ENCODE assay signal across 28 mouse cellular contexts in genomic region chr8:6090028-6090427, GRCm38 (mm10).
DNase-seq lines count a peak whose midpoint lies in the region; ATAC-seq and TF ChIP-seq lines count a peak whose summit lies in the region.
"Had no signal": no experiment of that assay in that cellular context is flagged by ENCODE, and none has a peak within 500 bp of the region (broad histone marks: within the 10 kb centered on the region; RNA-seq: fewer than 3 reads in every experiment).

No protein-coding gene starts in this region.

- no peak overlapping the region for H3K9ac ChIP-seq in forebrain, embryonic 14.5 days (ENCODE audit: low read length)
- H3K9ac ChIP-seq in forebrain, embryonic 12.5 days = no peak overlapping the region
- H3K9ac ChIP-seq in midbrain, postnatal 0 days (replicated peaks; ENCODE audit: low read length, poor library complexity, severe bottlenecking) = no peak overlapping the region
- H3K9ac ChIP-seq in midbrain, embryonic 13.5 days (replicated peaks) = no peak overlapping the region
- H3K9ac ChIP-seq: hindbrain, embryonic 13.5 days; limb, embryonic 15.5 days; liver, embryonic 13.5 days; midbrain, embryonic 15.5 days; stomach, embryonic 15.5 days had no signal

- no peak overlapping the region for H3K4me2 ChIP-seq in forebrain, embryonic 14.5 days (ENCODE audit: low read length)
- H3K4me2 ChIP-seq in forebrain, embryonic 12.5 days = no peak overlapping the region
- no peak overlapping the region for H3K4me2 ChIP-seq in midbrain, postnatal 0 days (ENCODE audit: low read depth, low read length, poor library complexity, severe bottlenecking)
- no peak overlapping the region for H3K4me2 ChIP-seq in midbrain, embryonic 13.5 days (replicated peaks)
- H3K4me2 ChIP-seq: heart, embryonic 11.5 days; hindbrain, embryonic 13.5 days; limb, embryonic 15.5 days; liver, embryonic 13.5 days; midbrain, embryonic 15.5 days; stomach, embryonic 15.5 days had no signal

- no peak overlapping the region for H3K27ac ChIP-seq in forebrain, embryonic 14.5 days (ENCODE audit: low read depth, low read length)
- no peak overlapping the region for H3K27ac ChIP-seq in forebrain, embryonic 12.5 days
- H3K27ac ChIP-seq in midbrain, postnatal 0 days (ENCODE audit: low read depth, low read length) = no peak overlapping the region
- no peak overlapping the region for H3K27ac ChIP-seq in midbrain, embryonic 13.5 days
- no peak overlapping the region for H3K27ac ChIP-seq in limb, embryonic 10.5 days
- H3K27ac ChIP-seq: hindbrain, embryonic 13.5 days; limb, embryonic 15.5 days; liver, embryonic 13.5 days; midbrain, embryonic 15.5 days; stomach, embryonic 15.5 days had no signal

- H3K9me3 ChIP-seq in forebrain, embryonic 14.5 days (replicated peaks; ENCODE audit: control insufficient read depth, low read length) = no peaks in the 10 kb centered on the region
- H3K9me3 ChIP-seq in forebrain, embryonic 12.5 days = no peaks in the 10 kb centered on the region
- H3K9me3 ChIP-seq in midbrain, postnatal 0 days (ENCODE audit: low read length) = no peaks in the 10 kb centered on the region
- H3K9me3 ChIP-seq in midbrain, embryonic 13.5 days = no peaks in the 10 kb centered on the region
- H3K9me3 ChIP-seq in limb, embryonic 10.5 days (replicated peaks) = no peaks in the 10 kb centered on the region
- H3K9me3 ChIP-seq: G1E; hindbrain, embryonic 13.5 days; limb, embryonic 15.5 days; liver, embryonic 13.5 days; midbrain, embryonic 15.5 days; stomach, embryonic 15.5 days had no signal

- no peaks in the 10 kb centered on the region for H3K4me1 ChIP-seq in forebrain, embryonic 14.5 days (ENCODE audit: control insufficient read depth, insufficient read depth, low read length)
- H3K4me1 ChIP-seq in forebrain, embryonic 12.5 days = no peaks in the 10 kb centered on the region
- H3K4me1 ChIP-seq in midbrain, postnatal 0 days (ENCODE audit: insufficient read depth, low read length) = no peaks in the 10 kb centered on the region
- H3K4me1 ChIP-seq in midbrain, embryonic 13.5 days (replicated peaks) = no peaks in the 10 kb centered on the region
- no peaks in the 10 kb centered on the region for H3K4me1 ChIP-seq in limb, embryonic 10.5 days
- H3K4me1 ChIP-seq: hindbrain, embryonic 13.5 days; limb, embryonic 15.5 days; liver, embryonic 13.5 days; midbrain, embryonic 15.5 days; stomach, embryonic 15.5 days had no signal

- 54% methylated on average over 4 of the region's 4 CpGs for WGBS in forebrain, embryonic 14.5 days
- 82% methylated on average over 4 of the region's 4 CpGs for WGBS in forebrain, embryonic 12.5 days
- WGBS in midbrain, postnatal 0 days = 82% methylated on average over 4 of the region's 4 CpGs
- WGBS in midbrain, embryonic 13.5 days = 76% methylated on average over 4 of the region's 4 CpGs
- WGBS in limb, embryonic 10.5 days = 90% methylated on average over 4 of the region's 4 CpGs

- H3K27me3 ChIP-seq in forebrain, embryonic 14.5 days (replicated peaks; ENCODE audit: control insufficient read depth, insufficient read depth, low read length) = no peaks in the 10 kb centered on the region
- H3K27me3 ChIP-seq in forebrain, embryonic 12.5 days = no peaks in the 10 kb centered on the region
- no peaks in the 10 kb centered on the region for H3K27me3 ChIP-seq in midbrain, postnatal 0 days (ENCODE audit: insufficient read depth, low read length)
- no peaks in the 10 kb centered on the region for H3K27me3 ChIP-seq in midbrain, embryonic 13.5 days
- no peaks in the 10 kb centered on the region for H3K27me3 ChIP-seq in limb, embryonic 10.5 days (ENCODE audit: low read depth, poor library complexity, severe bottlenecking)
- H3K27me3 ChIP-seq: hindbrain, embryonic 13.5 days; limb, embryonic 15.5 days; liver, embryonic 13.5 days; midbrain, embryonic 15.5 days; stomach, embryonic 15.5 days had no signal

- TF ChIP-seq CTCF in midbrain, postnatal 0 days (IDR thresholded peaks at IDR 0.05) = no peak

- no peaks in the 10 kb centered on the region for H3K36me3 ChIP-seq in forebrain, embryonic 14.5 days (ENCODE audit: control insufficient read depth, insufficient read depth, low read length)
- H3K36me3 ChIP-seq in forebrain, embryonic 12.5 days (replicated peaks) = no peaks in the 10 kb centered on the region
- no peaks in the 10 kb centered on the region for H3K36me3 ChIP-seq in midbrain, postnatal 0 days (ENCODE audit: insufficient read depth, low read length)
- no peaks in the 10 kb centered on the region for H3K36me3 ChIP-seq in midbrain, embryonic 13.5 days
- no peaks in the 10 kb centered on the region for H3K36me3 ChIP-seq in limb, embryonic 10.5 days
- H3K36me3 ChIP-seq: G1E; hindbrain, embryonic 13.5 days; limb, embryonic 15.5 days; liver, embryonic 13.5 days; midbrain, embryonic 15.5 days; stomach, embryonic 15.5 days had no signal

- peak; percentile 64 for DNase-seq in forebrain, embryonic 14.5 days (ENCODE audit: low spot score)
- DNase-seq in midbrain, postnatal 0 days (ENCODE audit: low spot score) = peak; percentile 6
- peak; percentile 2 to 10 for DNase-seq in layer of hippocampus, postnatal 10 days (ENCODE audit: low spot score in 2 of 2)
- DNase-seq in cerebellum, postnatal 25 days = no peak
- DNase-seq in limb, embryonic 10.5 days (ENCODE audit: low spot score) = no peak
- DNase-seq: adrenal gland, adult 8-10 months; cerebellum, adult 11-12 months; cerebellum, postnatal 10 days; gastrocnemius, postnatal 14 days; heart, postnatal 4 days; kidney, adult 11 months; kidney, postnatal 25 days; left cerebral cortex, postnatal 4 days; liver, embryonic 13.5 days; lung, adult 18-20 months; lung, postnatal 10 days; right cerebral cortex, postnatal 25 days; thymus, postnatal 14 days had no signal

- no peak overlapping the region for H3K4me3 ChIP-seq in forebrain, embryonic 14.5 days (ENCODE audit: low read depth, low read length)
- H3K4me3 ChIP-seq in forebrain, embryonic 12.5 days (replicated peaks) = no peak overlapping the region
- H3K4me3 ChIP-seq in midbrain, postnatal 0 days (ENCODE audit: low read depth, low read length) = no peak overlapping the region
- no peak overlapping the region for H3K4me3 ChIP-seq in midbrain, embryonic 13.5 days (replicated peaks)
- H3K4me3 ChIP-seq in limb, embryonic 10.5 days = no peak overlapping the region
- H3K4me3 ChIP-seq: erythroblast, embryonic 14.5 days; hindbrain, embryonic 13.5 days; limb, embryonic 15.5 days; liver, embryonic 13.5 days; midbrain, embryonic 15.5 days; stomach, embryonic 15.5 days had no signal

- ATAC-seq in forebrain, embryonic 14.5 days = peak; percentile 55; the same call in 1 of the 2 replicates
- ATAC-seq in forebrain, embryonic 12.5 days (ENCODE audit: low FRiP score) = no peak
- ATAC-seq in midbrain, postnatal 0 days (ENCODE audit: low FRiP score) = no peak
- no peak for ATAC-seq in midbrain, embryonic 13.5 days
- ATAC-seq: inflammation-experienced regulatory T-cells, adult 6 months; midbrain, embryonic 15.5 days had no signal

Comparison
In these comparisons a context has a peak if more than half of its experiments do, and no peak if none do; other contexts are left out.
1. DNase-seq: peak in forebrain, embryonic 14.5 days (single experiment), midbrain, postnatal 0 days (single experiment) and layer of hippocampus, postnatal 10 days (2 of 2); none in cerebellum, postnatal 25 days (0 of 2) and limb, embryonic 10.5 days (single experiment).